Mouse (Mus musculus): ENCODE data around the gene Slc7a8.

GRCm38 (mm10) chr14:54781610-54782365 lies at the start of gene Slc7a8:
- TF ChIP-seq CTCF (IDR thresholded peaks at IDR 0.05; ENCODE audit: borderline replicate concordance, insufficient read depth, low read length): no peak
- no peak for TF ChIP-seq POLR2A (IDR thresholded peaks at IDR 0.05; ENCODE audit: low read depth, low read length)
